Mouse (Mus musculus): Measurements from ENCODE around the gene Zfp541.

- TF ChIP-seq POLR2A (IDR thresholded peaks at IDR 0.05; ENCODE audit: borderline replicate concordance, extremely low read depth, insufficient read depth, insufficient read length, poor library complexity, severe bottlenecking): no peak
- no peak for TF ChIP-seq CTCF (IDR thresholded peaks at IDR 0.05; ENCODE audit: borderline replicate concordance, extremely low read depth, insufficient read depth, insufficient read length)
Observed at GRCm38 (mm10) chr7:16079947-16080346, 18.3 kb downstream of the Zfp541 start.

Data from brain, embryonic 14.5 days (tissue).